Mouse (Mus musculus): Measurements from ENCODE around the gene Agtrap. TPM values are rescaled to one million over a fixed set of nuclear protein-coding genes. Genes with fewer than 3 reads are reported as not detected.
"Not testable (repeated sequence)": the region's sequence is repeated elsewhere in the genome, so short reads cannot be mapped to it uniquely, and the experiment has no call there.

Gene Agtrap
- polyA plus RNA-seq, 1 experiment from 2014 or later = 7.3 TPM

GRCm38 (mm10) chr4:148120555-148120954, 32.7 kb upstream of the Agtrap start:
- Histone ChIP-seq H3K27ac (replicated peaks) (peak overlapping the region; percentile 79), H3K4me3 (no peak overlapping the region), H3K27me3 (no peaks in the 10 kb centered on the region), H3K9ac (no peak overlapping the region), H3K4me2 (no peak overlapping the region), H3K36me3 (no peaks in the 10 kb centered on the region; the same call in 1 of the 2 replicates), H3K9me3 (no peaks in the 10 kb centered on the region), H3K4me1 (replicated peaks) (peaks cover 61% of the 10 kb centered on the region)
- ATAC-seq (ENCODE audit: low read depth) = no peak
- 82% methylated on average over 9 of the region's 9 CpGs for WGBS

DNA sequence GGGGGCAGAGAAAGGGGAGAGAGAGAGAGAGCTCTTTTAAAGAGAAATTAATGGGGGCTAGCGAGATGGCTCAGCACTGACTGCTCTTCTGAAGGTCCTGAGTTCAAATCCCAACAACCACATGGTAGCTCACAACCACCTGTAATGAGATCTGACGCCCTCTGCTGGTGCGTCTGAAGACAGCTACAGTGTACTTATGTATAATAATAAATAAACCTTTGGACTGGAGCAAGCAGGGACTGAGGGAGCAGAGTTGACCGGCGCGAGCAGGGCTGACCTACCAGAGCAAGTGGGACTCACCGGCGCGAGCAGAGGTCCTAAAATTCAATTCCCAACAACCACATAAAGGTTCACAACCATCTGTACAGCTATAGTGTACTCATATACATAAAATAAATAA, 31.7 kb upstream of the Agtrap start:
- ATAC-seq (ENCODE audit: low read depth); H3K4me2 ChIP-seq; H3K9me3 ChIP-seq; H3K9ac ChIP-seq; H3K36me3 ChIP-seq; H3K27ac ChIP-seq (replicated peaks); H3K27me3 ChIP-seq; H3K4me3 ChIP-seq: not testable (repeated sequence)
- 90% methylated on average over 9 of the region's 9 CpGs for WGBS
- H3K4me1 ChIP-seq (replicated peaks) = peaks cover 62% of the 10 kb centered on the region

- Histone ChIP-seq H3K9ac (no peak overlapping the region), H3K9me3 (no peaks in the 10 kb centered on the region), H3K27me3 (no peaks in the 10 kb centered on the region), H3K36me3 (peaks cover 18% of the 10 kb centered on the region), H3K4me1 (replicated peaks) (peaks cover 45% of the 10 kb centered on the region), H3K4me3 (no peak overlapping the region), H3K27ac (replicated peaks) (peak overlapping the region; percentile 50; the same call in 1 of the 2 replicates), H3K4me2 (no peak overlapping the region)
- no peak for ATAC-seq (ENCODE audit: low read depth)
- WGBS = 77% methylated on average over 4 of the region's 4 CpGs
Measured at GRCm38 (mm10) chr4:148117392-148117791, 29.6 kb upstream of the Agtrap start.

DNA sequence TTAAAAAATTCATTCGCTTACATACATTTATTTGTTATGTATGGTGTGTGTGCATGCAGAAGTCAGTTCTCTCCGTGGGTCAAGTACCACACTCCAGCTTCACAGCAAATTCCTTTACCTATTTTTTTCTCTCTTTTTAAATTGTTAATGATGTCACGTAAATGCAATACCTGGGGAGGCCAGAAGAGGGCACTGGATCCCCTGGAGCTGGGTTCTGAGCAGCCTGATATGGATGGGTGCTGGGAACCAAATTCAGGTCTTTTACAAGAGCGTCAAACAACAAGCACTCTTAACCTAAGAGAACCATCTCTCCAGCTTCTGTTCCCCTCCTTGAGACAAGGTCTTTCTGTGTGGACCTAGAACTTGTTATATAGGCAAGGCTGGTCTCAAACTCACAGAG, 28.8 kb upstream of the Agtrap start:
- H3K36me3 ChIP-seq = peaks cover 24% of the 10 kb centered on the region
- no peak overlapping the region for H3K4me3 ChIP-seq
- no peak overlapping the region for H3K9ac ChIP-seq
- no peak overlapping the region for H3K27ac ChIP-seq (replicated peaks)
- ATAC-seq (ENCODE audit: low read depth) = no peak
- H3K4me1 ChIP-seq (replicated peaks) = peaks cover 38% of the 10 kb centered on the region
- WGBS = 77% methylated on average over 4 of the region's 4 CpGs
- H3K9me3 ChIP-seq = no peaks in the 10 kb centered on the region
- no peak overlapping the region for H3K4me2 ChIP-seq
- H3K27me3 ChIP-seq = no peaks in the 10 kb centered on the region

- Histone ChIP-seq H3K4me1 (replicated peaks) (peaks cover 26% of the 10 kb centered on the region), H3K9ac (peak overlapping the region; percentile 49), H3K36me3 (peaks cover 30% of the 10 kb centered on the region), H3K27me3 (no peaks in the 10 kb centered on the region), H3K4me3 (no peak overlapping the region), H3K27ac (replicated peaks) (peak overlapping the region; percentile 67), H3K9me3 (no peaks in the 10 kb centered on the region), H3K4me2 (peak overlapping the region; percentile 31; the same call in 1 of the 2 replicates)
- 6% methylated on average over 15 of the region's 15 CpGs for WGBS
- ATAC-seq (ENCODE audit: low read depth) = 0 out of 2 replicates have a peak, but pooled peaks have one; percentile 34
Measured at GRCm38 (mm10) chr4:148115467-148115866, 27.6 kb upstream of the Agtrap start.

DNA sequence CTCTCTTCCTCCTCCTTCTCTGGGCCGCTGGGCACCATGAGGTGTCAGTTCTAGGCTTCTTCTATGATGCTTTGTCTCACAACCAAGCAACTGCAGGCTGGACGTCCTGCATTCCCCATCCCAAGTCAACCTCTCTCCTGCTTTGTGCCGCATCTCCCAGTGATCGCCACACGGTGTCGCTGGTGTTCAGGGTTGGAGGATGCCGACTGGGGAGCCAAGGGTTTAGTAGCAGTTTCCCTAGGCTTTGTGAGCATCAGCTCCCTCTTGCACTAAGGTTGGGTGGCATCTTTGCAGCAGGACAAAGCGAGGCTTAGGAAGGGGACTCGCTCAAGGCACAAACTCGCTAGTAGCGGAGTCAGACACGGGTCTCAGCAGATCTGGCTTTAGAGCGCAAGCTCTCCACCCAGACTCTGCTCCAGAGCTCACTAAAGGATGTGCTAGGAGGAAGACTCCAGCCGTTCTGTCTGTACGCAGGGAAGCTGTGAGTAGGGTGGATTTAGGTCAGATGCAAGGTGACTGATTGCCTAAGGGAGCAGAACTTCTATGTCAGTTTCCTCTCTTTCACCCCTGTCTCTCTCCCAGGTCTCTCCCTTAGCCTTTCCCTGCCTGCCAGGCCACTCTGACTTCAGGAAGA, 27.0 kb upstream of the Agtrap start:
- peaks cover 25% of the 10 kb centered on the region for H3K4me1 ChIP-seq (replicated peaks)
- WGBS = 4% methylated on average over 15 of the region's 15 CpGs
- no peaks in the 10 kb centered on the region for H3K27me3 ChIP-seq
- H3K4me3 ChIP-seq = no peak overlapping the region
- peak overlapping the region; percentile 31; the same call in 1 of the 2 replicates for H3K4me2 ChIP-seq
- H3K9me3 ChIP-seq = no peaks in the 10 kb centered on the region
- peak overlapping the region; percentile 67 for H3K27ac ChIP-seq (replicated peaks)
- ATAC-seq (ENCODE audit: low read depth) = peak; percentile 67
- H3K36me3 ChIP-seq = peaks cover 36% of the 10 kb centered on the region
- peak overlapping the region; percentile 49 for H3K9ac ChIP-seq

DNA sequence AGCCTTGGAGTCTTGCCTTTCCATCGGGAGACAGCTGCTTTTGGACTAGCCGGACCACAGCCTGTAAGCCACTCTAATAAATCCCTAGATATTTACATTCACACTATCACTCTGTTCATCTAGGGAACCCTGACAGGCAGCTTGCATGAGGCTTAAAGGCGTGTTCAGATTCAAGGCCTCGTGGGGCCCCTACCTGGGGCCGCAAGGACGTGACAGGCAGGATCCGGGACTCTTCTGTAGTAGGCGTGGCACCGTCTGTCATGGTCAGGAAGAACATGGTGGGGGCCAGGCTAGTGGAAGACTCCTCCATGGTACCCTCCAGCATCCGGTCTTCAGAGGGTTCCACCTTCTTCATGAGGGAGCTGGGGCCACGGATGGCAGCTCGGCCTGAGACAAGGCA, 24.7 kb upstream of the Agtrap start:
- H3K36me3 ChIP-seq = peaks cover 60% of the 10 kb centered on the region
- H3K4me1 ChIP-seq (replicated peaks) = peaks cover 34% of the 10 kb centered on the region
- ATAC-seq (ENCODE audit: low read depth) = no peak
- H3K27me3 ChIP-seq = no peaks in the 10 kb centered on the region
- no peaks in the 10 kb centered on the region for H3K9me3 ChIP-seq
- no peak overlapping the region for H3K4me2 ChIP-seq
- no peak overlapping the region for H3K4me3 ChIP-seq
- H3K27ac ChIP-seq (replicated peaks) = no peak overlapping the region
- no peak overlapping the region for H3K9ac ChIP-seq
- 86% methylated on average over 12 of the region's 12 CpGs for WGBS

GRCm38 (mm10) chr4:148109215-148109614, 21.4 kb upstream of the Agtrap start:
- H3K9ac ChIP-seq = no peak overlapping the region
- no peak for ATAC-seq (ENCODE audit: low read depth)
- H3K9me3 ChIP-seq = no peaks in the 10 kb centered on the region
- H3K4me2 ChIP-seq = no peak overlapping the region
- H3K36me3 ChIP-seq = peaks cover 86% of the 10 kb centered on the region
- peaks cover 23% of the 10 kb centered on the region for H3K4me1 ChIP-seq (replicated peaks)
- H3K27ac ChIP-seq (replicated peaks) = no peak overlapping the region
- no peak overlapping the region for H3K4me3 ChIP-seq
- 83% methylated on average over 5 of the region's 5 CpGs for WGBS
- H3K27me3 ChIP-seq = no peaks in the 10 kb centered on the region

GRCm38 (mm10) chr4:148108565-148109100, 20.8 kb upstream of the Agtrap start:
- Histone ChIP-seq H3K4me3 (no peak overlapping the region), H3K4me2 (no peak overlapping the region), H3K4me1 (replicated peaks) (peaks cover 23% of the 10 kb centered on the region), H3K9ac (no peak overlapping the region), H3K27ac (replicated peaks) (peak overlapping the region; percentile 49; the same call in 1 of the 2 replicates), H3K9me3 (no peaks in the 10 kb centered on the region), H3K27me3 (no peaks in the 10 kb centered on the region), H3K36me3 (peaks cover 82% of the 10 kb centered on the region)
- WGBS = 62% methylated on average over 7 of the region's 7 CpGs
- no peak for ATAC-seq (ENCODE audit: low read depth)

DNA sequence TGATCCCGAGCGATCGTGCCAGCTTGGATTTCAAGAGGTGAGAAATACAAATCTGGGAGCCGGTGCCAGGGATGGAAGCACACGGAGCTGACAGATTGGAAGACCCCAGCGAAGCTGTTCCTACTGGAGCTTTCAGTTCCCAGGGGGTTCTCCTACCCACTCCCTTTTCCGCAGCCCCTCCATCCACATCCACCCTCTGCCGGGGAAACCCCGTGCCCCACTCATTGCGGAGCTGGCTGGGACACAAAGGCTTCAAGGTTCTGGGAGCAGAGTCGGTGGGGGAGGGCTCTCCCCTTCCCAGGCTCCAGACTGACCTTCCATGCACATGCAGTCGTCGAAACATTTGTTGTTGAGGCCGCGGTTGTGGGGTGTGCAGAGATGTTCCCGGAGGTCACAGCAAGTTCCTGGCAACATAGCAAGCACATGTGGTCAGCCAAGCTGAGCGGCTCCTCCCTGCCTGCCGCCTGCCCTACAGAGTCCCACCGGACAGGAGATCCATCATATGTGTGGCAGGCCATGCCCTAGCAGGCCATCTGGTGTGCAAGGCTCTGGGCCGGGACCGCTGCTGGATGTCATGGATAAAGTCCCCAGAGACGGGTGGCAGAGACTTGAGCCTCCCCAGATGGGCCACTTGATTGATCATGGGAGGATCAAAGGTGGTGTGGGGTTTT, 19.9 kb upstream of the Agtrap start:
- peak; percentile 52; the same call in 1 of the 2 replicates for ATAC-seq (ENCODE audit: low read depth)
- Histone ChIP-seq H3K4me1 (replicated peaks) (peaks cover 23% of the 10 kb centered on the region), H3K36me3 (peaks cover 74% of the 10 kb centered on the region), H3K9me3 (no peaks in the 10 kb centered on the region), H3K9ac (peak overlapping the region; percentile 53; the same call in 1 of the 2 replicates), H3K27me3 (no peaks in the 10 kb centered on the region), H3K27ac (replicated peaks) (peak overlapping the region; percentile 49; the same call in 1 of the 2 replicates), H3K4me2 (0 out of 2 replicates have a peak overlapping the region, but pooled peaks have one; percentile 13), H3K4me3 (no peak overlapping the region)
- WGBS = 40% methylated on average over 22 of the region's 22 CpGs

GRCm38 (mm10) chr4:148104146-148104545, 16.3 kb upstream of the Agtrap start:
- no peak overlapping the region for H3K27ac ChIP-seq (replicated peaks)
- no peak for ATAC-seq (ENCODE audit: low read depth)

DNA sequence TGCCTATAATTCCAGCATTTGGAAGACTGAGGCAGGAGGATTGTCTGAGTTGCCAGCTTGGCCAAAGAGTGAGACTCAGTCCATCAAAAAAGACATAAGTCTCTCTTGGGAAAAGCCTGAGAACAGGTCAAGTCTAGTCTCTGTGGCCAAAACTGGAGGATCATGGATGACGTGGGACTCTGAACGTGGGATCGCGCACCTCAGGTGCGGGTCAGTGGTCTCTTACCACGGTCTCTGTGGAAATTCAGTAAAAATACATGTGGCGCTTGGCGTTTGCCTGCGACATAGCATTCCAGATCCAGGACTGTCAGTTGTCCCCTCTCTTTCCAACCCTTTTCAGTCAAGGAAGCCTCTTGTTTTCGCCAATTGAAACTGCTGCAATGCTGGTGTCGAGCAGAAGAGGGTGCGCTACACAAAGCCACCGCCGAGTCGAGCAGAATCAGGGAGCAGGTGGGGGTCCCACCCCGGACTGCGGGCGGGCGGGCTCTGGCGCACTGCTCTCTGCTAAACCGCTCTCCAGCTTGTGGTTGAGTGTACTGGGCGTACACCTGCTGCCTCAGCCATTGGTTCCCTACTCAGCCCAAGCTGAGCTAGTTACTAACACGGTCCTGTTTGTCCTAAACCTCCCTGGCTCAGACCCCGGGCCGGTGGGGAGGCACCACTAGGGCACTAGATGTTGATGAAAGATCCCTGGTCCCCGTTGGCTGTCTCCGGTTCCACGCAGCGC, 14.1 kb upstream of the Agtrap start:
- Histone ChIP-seq H3K4me3 (peak overlapping the region; percentile 26), H3K4me2 (peak overlapping the region; percentile 51), H3K27ac (replicated peaks) (peak overlapping the region; percentile 72), H3K4me1 (replicated peaks) (peaks cover 22% of the 10 kb centered on the region; the same call in 1 of the 2 replicates), H3K27me3 (no peaks in the 10 kb centered on the region), H3K9me3 (no peaks in the 10 kb centered on the region), H3K36me3 (peaks cover 40% of the 10 kb centered on the region), H3K9ac (peak overlapping the region; percentile 55; the same call in 1 of the 2 replicates)
- ATAC-seq (ENCODE audit: low read depth) = peak; percentile 87
- WGBS = 17% methylated on average over 29 of the region's 29 CpGs

More at GRCm38 (mm10) chr4:148104146-148104545, 16.3 kb upstream of the Agtrap start:
- WGBS = 93% methylated on average over 3 of the region's 3 CpGs
- Histone ChIP-seq H3K4me3 (no peak overlapping the region), H3K4me1 (replicated peaks) (peaks cover 30% of the 10 kb centered on the region), H3K4me2 (no peak overlapping the region), H3K27me3 (no peaks in the 10 kb centered on the region), H3K9ac (no peak overlapping the region), H3K9me3 (no peaks in the 10 kb centered on the region), H3K36me3 (peaks cover 62% of the 10 kb centered on the region)
